Mouse (Mus musculus) liver, embryonic 14.5 days (tissue): ENCODE results near the gene Dguok.

Experiments
- CTCF ChIP-seq: IDR thresholded peaks from 2 replicates; pipeline ENCODE4 v1.5.1; 2016; ENCODE audit warnings: antibody characterized with exemption, low read depth, control low read depth
- EP300 ChIP-seq: IDR thresholded peaks from 2 replicates; pipeline ENCODE4 v1.6.1; 2016; ENCODE audit warnings: antibody characterized with exemption, low read depth

- no peak for TF ChIP-seq CTCF
- TF ChIP-seq EP300, result no peak
Measured at GRCm38 (mm10) chr6:83437225-83437624, 69.5 kb downstream of the Dguok start.
